ENCODE assay signal across 13 mouse cellular contexts in the genomic region with DNA sequence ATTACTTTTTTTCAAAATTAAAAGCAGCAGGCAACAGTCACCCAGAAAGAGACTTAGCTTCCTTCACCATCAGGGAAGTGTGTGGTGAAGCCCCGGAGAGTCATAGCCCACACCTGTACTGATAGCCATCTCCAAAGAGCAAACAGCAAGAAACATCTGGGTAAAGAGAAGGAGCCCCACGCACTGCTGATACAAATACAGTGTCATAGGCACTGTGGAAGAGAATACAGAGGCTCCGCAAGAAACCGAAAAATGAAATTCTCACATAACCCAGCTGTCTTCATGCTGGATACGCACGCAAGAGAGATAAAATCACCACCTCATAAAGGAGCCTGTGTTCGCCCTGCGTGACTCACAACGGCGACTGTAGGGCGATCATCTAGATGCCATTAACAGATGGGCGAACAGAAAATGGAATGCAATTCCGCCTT. TPM values are rescaled to one million over a fixed set of nuclear protein-coding genes. Genes with fewer than 3 reads are reported as not detected.
A peak's percentile ranks its signal among the peaks of the same experiment; 100 is the strongest.
DNase-seq lines count a peak whose midpoint lies in the region; ATAC-seq lines count a peak whose summit lies in the region.
"Had no signal": no experiment of that assay in that cellular context is flagged by ENCODE, and none has a peak within 500 bp of the region (broad histone marks: within the 10 kb centered on the region; RNA-seq: fewer than 3 reads in every experiment).

No protein-coding gene starts in this region.

- DNase-seq in lung, postnatal 14 days = no peak
- DNase-seq in thymus, postnatal 36 days = peak; percentile 55 to 77
- DNase-seq: gastrocnemius, postnatal 25 days had no signal

- no peak overlapping the region for H3K4me2 ChIP-seq in lung, embryonic 15.5 days
- no peak overlapping the region for H3K4me2 ChIP-seq in heart, embryonic 12.5 days
- H3K4me2 ChIP-seq: heart, embryonic 15.5 days; kidney, embryonic 15.5 days; liver, embryonic 12.5 days had no signal

- WGBS in lung, embryonic 15.5 days = 81% methylated on average over 13 of the region's 13 CpGs
- WGBS in heart, embryonic 12.5 days = 77% methylated on average over 13 of the region's 13 CpGs

- ATAC-seq in lung, embryonic 15.5 days (ENCODE audit: borderline replicate concordance, extremely low read depth, low FRiP score, low TSS enrichment) = peak; percentile 35; the same call in 1 of the 2 replicates
- ATAC-seq in activated CD4-positive, CD25-positive, alpha-beta regulatory T cell, adult 4 months = peak; percentile 72
- peak; percentile 68 for ATAC-seq in inflammation-experienced regulatory T-cells, adult 6 months
- no peak for ATAC-seq in erythroid progenitor cell, adult 5-6 weeks (replicated peaks; ENCODE audit: low FRiP score, poor library complexity, severe bottlenecking)
- no peak for ATAC-seq in heart, embryonic 12.5 days (ENCODE audit: insufficient number of reproducible peaks, low FRiP score)
- ATAC-seq: liver, embryonic 12.5 days had no signal

- no peak overlapping the region for H3K27ac ChIP-seq in lung, embryonic 15.5 days
- H3K27ac ChIP-seq in heart, embryonic 12.5 days (ENCODE audit: poor library complexity, severe bottlenecking) = no peak overlapping the region
- H3K27ac ChIP-seq: forebrain, embryonic 10.5 days; kidney, embryonic 15.5 days; liver, embryonic 12.5 days had no signal

- no peaks in the 10 kb centered on the region for H3K4me1 ChIP-seq in lung, embryonic 15.5 days
- peaks cover 7% of the 10 kb centered on the region for H3K4me1 ChIP-seq in heart, embryonic 12.5 days (replicated peaks)
- H3K4me1 ChIP-seq: liver, embryonic 12.5 days had no signal

- no peak overlapping the region for H3K9ac ChIP-seq in lung, embryonic 15.5 days
- no peak overlapping the region for H3K9ac ChIP-seq in heart, embryonic 12.5 days
- H3K9ac ChIP-seq: heart, embryonic 15.5 days; kidney, embryonic 15.5 days; liver, embryonic 12.5 days had no signal

- H3K9me3 ChIP-seq in lung, embryonic 15.5 days = no peaks in the 10 kb centered on the region
- 0 out of 2 replicates have a peak, but pooled peaks cover 2% of the 10 kb centered on the region for H3K9me3 ChIP-seq in heart, embryonic 12.5 days (replicated peaks)
- H3K9me3 ChIP-seq: forebrain, embryonic 10.5 days; heart, embryonic 15.5 days; kidney, embryonic 15.5 days; liver, embryonic 12.5 days; megakaryocyte, embryonic 14.5 days had no signal

- H3K36me3 ChIP-seq in lung, embryonic 15.5 days = no peaks in the 10 kb centered on the region
- H3K36me3 ChIP-seq in heart, embryonic 12.5 days = no peaks in the 10 kb centered on the region
- H3K36me3 ChIP-seq: forebrain, embryonic 10.5 days; heart, embryonic 15.5 days; kidney, embryonic 15.5 days; liver, embryonic 12.5 days had no signal

- H3K27me3 ChIP-seq in lung, embryonic 15.5 days = no peaks in the 10 kb centered on the region
- no peaks in the 10 kb centered on the region for H3K27me3 ChIP-seq in heart, embryonic 12.5 days (replicated peaks)
- H3K27me3 ChIP-seq: heart, embryonic 15.5 days; kidney, embryonic 15.5 days; liver, embryonic 12.5 days had no signal

- no peak overlapping the region for H3K4me3 ChIP-seq in lung, embryonic 15.5 days
- H3K4me3 ChIP-seq in heart, embryonic 12.5 days = no peak overlapping the region
- H3K4me3 ChIP-seq: forebrain, embryonic 10.5 days; heart, embryonic 15.5 days; kidney, embryonic 15.5 days; liver, embryonic 12.5 days; megakaryocyte, embryonic 14.5 days had no signal

RNA-seq across cellular contexts. Expression of a gene that starts 46.8 kb away (rescaled TPM):
- 0.42 and 0.46 TPM in 2 replicates for polyA plus RNA-seq in lung, embryonic 15.5 days (2015; fragmentation: Nextera tagmentation; extraction: Ambion mirVana)
- polyA plus RNA-seq in activated CD4-positive, CD25-positive, alpha-beta regulatory T cell, adult 4 months (2017; shearing (Covaris generic)) = 10 to 100 TPM; 10.6 to 11.5 TPM
- polyA plus RNA-seq in inflammation-experienced regulatory T-cells, adult 6 months (2017; shearing (Covaris generic)) = 10 to 100 TPM in 2 of 3 experiments, 1 to 10 TPM in 1; 1.3 to 14.6 (median 12.7) TPM
- 1.7 TPM in 1 of 2 replicates, not detected in the other for total RNA-seq in erythroid progenitor cell, adult 5-6 weeks (2015; ENCODE audit: low replicate concordance)
- not detected in 2 replicates for total RNA-seq in erythroid progenitor cell, adult 5-6 weeks (2017; ENCODE audit: low replicate concordance)
- 3.7 and 4.0 TPM in 2 replicates for polyA plus RNA-seq in heart, embryonic 12.5 days (2016; fragmentation: Nextera tagmentation; extraction: Ambion mirVana)

Comparison
In these comparisons a context has a peak if more than half of its experiments do, and no peak if none do; other contexts are left out.
1. ATAC-seq: peak in lung, embryonic 15.5 days (single experiment), activated CD4-positive, CD25-positive, alpha-beta regulatory T cell, adult 4 months (single experiment) and inflammation-experienced regulatory T-cells, adult 6 months (single experiment); none in erythroid progenitor cell, adult 5-6 weeks (single experiment) and heart, embryonic 12.5 days (single experiment).